Mouse (Mus musculus): ENCODE measurements around the gene Gm5168. TPM values are rescaled to one million over a fixed set of nuclear protein-coding genes. Genes with fewer than 3 reads are reported as not detected.
"Not testable (repeated sequence)": the region's sequence is repeated elsewhere in the genome, so short reads cannot be mapped to it uniquely, and the experiment has no call there.

Gene Gm5168
- total RNA-seq (2021), result not detected

DNA sequence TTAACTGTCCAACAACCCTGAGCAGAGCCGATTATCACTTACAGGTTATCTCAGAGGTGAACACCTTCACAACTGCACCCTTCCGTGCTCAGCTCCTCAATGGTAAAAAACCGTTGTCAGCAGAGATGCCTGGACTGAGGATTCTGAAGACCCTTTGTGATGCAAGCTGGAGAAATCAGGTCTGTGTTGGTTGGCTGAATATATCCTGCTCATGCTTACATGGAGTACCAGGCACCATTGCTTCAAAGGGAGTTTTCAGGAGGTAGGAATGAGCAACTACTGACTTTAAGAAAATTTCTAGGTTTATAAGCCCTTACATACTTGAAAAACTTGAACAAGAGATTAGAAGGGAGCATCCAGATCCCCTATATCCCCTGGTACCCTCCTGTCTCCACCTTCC, at the start of gene Gm5168:
TSS of gene Gm5168 (minus strand) at position 101 of the 400 bp plus-strand sequence.
- not testable (repeated sequence) for DNase-seq

Other genes starting within 250 kb of the Gm5168 start
- gene Gm2012, start 180.3 kb upstream of the Gm5168 start, total RNA-seq (2021), result not detected

All from heart, postnatal 4 days (tissue).